Mouse (Mus musculus) B cell, adult 67 days (primary cell): ENCODE data around the gene Fut2. TPM values are rescaled to one million over a fixed set of nuclear protein-coding genes. Genes with fewer than 3 reads are reported as not detected.

Experiments used
- total RNA-seq, 2 experiments: library from RNA; stranded (reverse); gene quantifications; 4 replicates each; pipeline ENCODE4 v1.2.4; 2023

The Fut2 gene
- total RNA-seq, result not detected

GRCm38 (mm10) chr7:45666161-45666560 is at the start of gene Fut2:
TSS of gene Fut2 (minus strand) at chr7:45666394.

DNA sequence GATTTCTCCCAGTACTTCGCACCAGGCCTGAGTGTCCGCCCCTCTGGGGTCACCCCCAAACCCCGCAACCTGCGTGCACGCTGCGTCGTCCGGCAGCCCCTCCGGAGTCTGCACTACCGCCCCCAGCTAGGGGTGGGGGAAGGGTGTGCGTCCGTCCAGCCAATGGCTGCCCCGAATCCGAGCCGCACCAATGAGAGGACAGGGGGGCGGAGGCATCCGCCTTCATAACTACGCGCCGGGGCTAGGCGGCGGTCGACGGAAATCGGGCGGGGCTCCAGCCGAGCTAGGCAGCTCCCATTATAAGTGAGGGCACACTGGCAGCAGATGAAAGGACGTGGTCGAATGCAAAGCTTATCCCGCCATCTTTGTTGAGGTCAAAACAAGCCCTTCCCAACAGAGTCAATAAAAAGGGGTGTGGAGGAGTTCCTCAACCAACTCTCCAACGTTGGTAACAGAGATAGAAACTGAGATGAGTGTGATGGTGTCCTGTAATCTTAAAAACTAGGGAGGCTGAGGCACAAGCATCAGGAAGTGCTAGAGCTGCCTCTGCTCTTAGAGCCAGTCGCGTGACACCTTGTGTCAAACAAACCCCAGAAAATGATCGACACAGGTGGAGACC is 49.0 kb upstream of the Fut2 start, which contains the start of gene Rpl18:
Gene Rpl18, plus strand, starts transcription at position 368 of the 619 bp plus-strand sequence.

GRCm38 (mm10) chr7:45704730-45705442 is 38.7 kb upstream of the Fut2 start, which contains the start of gene Dbp:
TSS of gene Dbp (plus strand) at chr7:45705088.

GRCm38 (mm10) chr7:45699523-45700141 is 33.4 kb upstream of the Fut2 start, which contains the start of gene Car11:
TSS of gene Car11 (plus strand) at chr7:45699843.

DNA sequence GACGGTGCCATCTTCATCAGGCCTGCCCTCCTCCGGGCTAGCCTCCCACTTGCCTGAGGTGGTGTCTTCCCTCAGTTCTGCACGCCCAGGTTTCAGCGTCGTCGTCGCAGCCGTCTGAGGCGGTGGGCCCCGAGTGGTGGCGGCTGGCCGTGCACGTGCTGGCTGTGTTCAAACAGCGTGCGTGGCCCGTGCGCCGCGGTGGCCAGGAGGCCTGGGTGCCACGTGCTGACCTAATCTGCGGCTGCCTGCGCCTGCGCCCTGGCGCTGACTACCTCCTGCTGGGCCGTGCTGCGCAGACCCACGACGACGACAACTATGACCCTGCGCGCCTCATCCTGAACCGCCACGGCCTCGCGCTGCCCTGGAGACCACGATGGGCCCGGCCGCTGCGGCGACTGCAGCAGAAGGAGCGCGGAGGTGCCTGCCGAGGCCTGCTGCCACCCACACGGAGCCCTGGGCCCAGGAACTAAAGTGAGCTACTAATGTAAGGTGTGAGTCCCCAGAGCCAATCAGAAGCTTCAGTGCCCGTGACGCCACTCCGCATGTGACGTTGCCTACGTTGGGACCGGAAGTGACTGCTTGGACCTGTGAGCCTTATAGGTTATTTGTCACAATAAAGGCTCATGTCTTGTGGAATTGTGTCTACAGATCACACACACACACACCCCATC is 27.9 kb upstream of the Fut2 start, which contains the start of gene Sec1:
Gene Sec1, minus strand, starts transcription at position 482 of the 671 bp plus-strand sequence.

DNA sequence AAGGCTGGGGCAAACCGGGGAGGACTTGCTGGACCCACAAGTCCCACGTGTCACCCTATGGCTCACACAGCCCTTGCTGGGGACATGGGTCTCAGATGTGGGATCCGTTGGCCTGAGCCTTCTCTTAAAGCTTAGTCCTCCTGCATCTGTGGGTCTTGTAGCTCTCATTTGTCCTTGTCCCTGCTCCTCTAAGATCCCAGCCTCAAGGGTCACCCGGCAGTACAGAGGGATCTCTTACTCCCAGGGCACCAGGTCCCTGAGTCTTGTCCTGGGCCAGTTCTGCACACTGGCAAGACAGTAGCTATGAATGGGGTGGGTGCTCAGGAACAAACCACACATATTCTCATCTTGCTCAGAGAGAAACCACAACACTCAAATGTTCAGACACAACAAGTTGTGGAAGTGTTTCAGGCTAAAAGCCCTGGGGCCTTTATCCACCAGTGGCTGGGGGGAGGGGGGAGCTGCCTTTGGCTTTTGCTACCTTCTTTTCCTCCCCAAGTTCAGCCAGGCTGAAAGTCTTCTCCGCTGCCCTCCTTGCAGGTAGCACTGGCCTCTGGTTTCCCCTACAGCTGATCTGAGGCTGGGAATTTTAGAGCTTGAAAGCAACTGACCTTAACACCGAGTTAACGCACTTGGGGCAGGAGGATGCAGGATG is 17.3 kb upstream of the Fut2 start, which contains the start of gene Ntn5:
Gene Ntn5, plus strand, starts transcription at position 627 of the 655 bp plus-strand sequence.

DNA sequence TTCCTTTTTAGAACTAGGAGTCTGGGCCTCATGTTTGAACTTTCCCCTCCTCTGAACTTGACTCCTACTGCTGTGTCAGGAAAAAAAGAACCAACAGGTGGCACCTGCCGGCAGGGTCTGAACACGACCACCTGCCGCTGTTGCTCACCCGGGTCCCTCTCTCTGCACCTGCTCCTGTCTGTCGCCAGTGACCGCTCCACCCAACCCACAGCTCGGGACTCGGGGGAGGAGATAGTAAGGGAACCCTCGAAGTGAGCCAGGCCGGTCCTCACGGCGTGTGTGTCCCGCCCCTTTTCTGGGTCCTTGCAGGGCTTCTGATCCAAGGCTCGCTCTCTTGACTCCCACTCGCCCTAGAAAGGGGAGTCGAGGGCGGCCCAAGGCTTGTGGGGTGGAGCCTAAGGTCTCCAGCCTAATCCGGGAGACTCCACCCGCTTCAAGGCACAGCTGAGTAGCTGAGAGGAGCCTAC is 26.6 kb downstream of the Fut2 start, which contains the start of gene Mamstr:
Gene Mamstr, plus strand, starts transcription at position 417 of the 467 bp plus-strand sequence.

GRCm38 (mm10) chr7:45627261-45627660 is 38.9 kb downstream of the Fut2 start, which contains the start of gene Rasip1:
TSS of gene Rasip1 (plus strand) at chr7:45627488.

DNA sequence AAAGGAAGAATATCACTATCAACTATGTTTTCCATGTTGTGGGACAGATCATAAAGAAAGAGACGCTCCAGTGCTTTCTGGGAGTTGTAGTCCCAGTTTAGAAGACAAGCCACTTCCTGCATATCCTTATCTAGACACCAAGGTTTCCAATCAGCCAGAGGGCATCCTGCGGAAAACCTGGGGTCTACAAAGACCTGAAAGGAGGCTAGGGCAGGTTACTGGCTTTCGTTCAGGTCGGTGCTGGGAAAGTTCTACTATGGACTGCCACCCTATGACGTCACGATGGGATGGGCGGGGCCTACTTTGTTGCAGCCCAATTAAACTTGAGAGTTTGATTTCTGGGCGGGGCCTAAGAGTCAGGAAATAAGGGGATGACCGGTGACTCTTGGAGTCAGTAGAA is 44.8 kb downstream of the Fut2 start, which contains the start of gene Izumo1:
Gene Izumo1, plus strand, starts transcription at position 369 of the 400 bp plus-strand sequence.

GRCm38 (mm10) chr7:45617042-45617695 is 49.0 kb downstream of the Fut2 start, which contains the start of gene Fut1:
TSS of gene Fut1 (plus strand) at chr7:45617289.

Other genes starting within 250 kb of the Fut2 start
- not detected for gene Lhb, start 245.6 kb downstream of the Fut2 start, total RNA-seq
- gene Gys1, start 231.6 kb downstream of the Fut2 start, total RNA-seq, result 10 to 100 TPM; 21.3 to 24.4 TPM
- gene Ruvbl2, start 228.3 kb downstream of the Fut2 start, total RNA-seq, result 10 to 100 TPM; 48.0 to 56.3 TPM
- 100 to 1,000 TPM; 609 to 629 TPM for gene Ftl1, start 206.5 kb downstream of the Fut2 start, total RNA-seq
- 100 to 1,000 TPM; 113 to 118 TPM for gene Bax, start 199.5 kb downstream of the Fut2 start, total RNA-seq
- not detected for gene Tulp2, start 184.5 kb downstream of the Fut2 start, total RNA-seq
- gene Gm45808, start 179.6 kb downstream of the Fut2 start, total RNA-seq, result 1 to 10 TPM in 1 of 2 experiments, not detected in 1; 3.7 TPM
- gene Dhdh, start 177.6 kb downstream of the Fut2 start, total RNA-seq, result 1 to 10 TPM; 3.3 to 5.3 TPM
- gene Nucb1, start 156.0 kb downstream of the Fut2 start, total RNA-seq, result 10 to 100 TPM; 78.3 to 83.7 TPM
- 1,000 to 10,000 TPM in 1 of 2 experiments, 100 to 1,000 TPM in 1; 780 to 1,130 TPM for gene Ppp1r15a, start 140.1 kb downstream of the Fut2 start, total RNA-seq
- gene Plekha4, start 140.1 kb downstream of the Fut2 start, total RNA-seq, result 1 to 10 TPM; 2.5 to 2.8 TPM
- 1 to 10 TPM in 1 of 2 experiments, not detected in 1; 8.0 TPM for gene Hsd17b14, start 111.5 kb downstream of the Fut2 start, total RNA-seq
- gene Bcat2, start 96.2 kb downstream of the Fut2 start, total RNA-seq, result 10 to 100 TPM; 28.7 to 47.2 TPM
- gene Fgf21, start 50.9 kb downstream of the Fut2 start, total RNA-seq, result not detected
- gene Fut1, start 49.1 kb downstream of the Fut2 start, total RNA-seq, result not detected
- gene Izumo1, start 44.6 kb downstream of the Fut2 start, total RNA-seq, result not detected
- gene Rasip1, start 38.9 kb downstream of the Fut2 start, total RNA-seq, result not detected
- not detected for gene Mamstr, start 26.4 kb downstream of the Fut2 start, total RNA-seq
- not detected for gene Ntn5, start 17.6 kb upstream of the Fut2 start, total RNA-seq
- not detected for gene Sec1, start 28.0 kb upstream of the Fut2 start, total RNA-seq
- not detected for gene Car11, start 33.4 kb upstream of the Fut2 start, total RNA-seq
- gene Dbp, start 38.7 kb upstream of the Fut2 start, total RNA-seq, result 10 to 100 TPM; 18.5 to 23.3 TPM
- gene Rpl18, start 49.1 kb upstream of the Fut2 start, total RNA-seq, result 1,000 to 10,000 TPM; 1,959 to 2,082 TPM
- gene Sphk2, start 51.6 kb upstream of the Fut2 start, total RNA-seq, result 10 to 100 TPM; 33.4 to 41.2 TPM
- gene Fam83e, start 54.8 kb upstream of the Fut2 start, total RNA-seq, result under 1 TPM; 0.42 to 0.99 TPM
- not detected for gene Spaca4, start 59.4 kb upstream of the Fut2 start, total RNA-seq
- under 1 TPM in 1 of 2 experiments, not detected in 1; 0.26 TPM for gene Lmtk3, start 117.3 kb upstream of the Fut2 start, total RNA-seq
- gene Sult2b1, start 118.3 kb upstream of the Fut2 start, total RNA-seq, result not detected
- gene Cyth2, start 148.2 kb upstream of the Fut2 start, total RNA-seq, result 100 to 1,000 TPM; 108 to 146 TPM
- gene Kcnj14, start 158.4 kb upstream of the Fut2 start, total RNA-seq, result 1 to 10 TPM; 2.3 to 3.3 TPM
- 10 to 100 TPM; 27.9 to 32.7 TPM for gene Grwd1, start 164.6 kb upstream of the Fut2 start, total RNA-seq
- 10 to 100 TPM; 60.0 to 71.8 TPM for gene Kdelr1, start 206.4 kb upstream of the Fut2 start, total RNA-seq
- gene Grin2d, start 212.0 kb upstream of the Fut2 start, total RNA-seq, result under 1 TPM; 0.38 to 0.47 TPM
- gene Syngr4, start 230.3 kb upstream of the Fut2 start, total RNA-seq, result not detected
- gene Tmem143, start 230.5 kb upstream of the Fut2 start, total RNA-seq, result 10 to 100 TPM in 1 of 2 experiments, 1 to 10 TPM in 1; 7.6 to 10.8 TPM